Mouse (Mus musculus) brain, adult 10 weeks (tissue): ENCODE data around the gene Crlf1. TPM values are rescaled to one million over a fixed set of nuclear protein-coding genes. Genes with fewer than 3 reads are reported as not detected.

ENCODE experiments used
- polyA plus RNA-seq: library from polyadenylated mRNA; stranded (reverse); fragments of 350-450 nt; fragmentation: Illumina TruSeq; extraction: RNeasy Lipid Tissue Mini Kit (QIAGEN cat#74804); gene quantifications from one replicate; pipeline ENCODE4 v1.2.3, GENCODE M21; 2015; ENCODE audit warnings: low read depth, low replicate concordance

The Crlf1 gene
- polyA plus RNA-seq: 5.2 TPM

DNA sequence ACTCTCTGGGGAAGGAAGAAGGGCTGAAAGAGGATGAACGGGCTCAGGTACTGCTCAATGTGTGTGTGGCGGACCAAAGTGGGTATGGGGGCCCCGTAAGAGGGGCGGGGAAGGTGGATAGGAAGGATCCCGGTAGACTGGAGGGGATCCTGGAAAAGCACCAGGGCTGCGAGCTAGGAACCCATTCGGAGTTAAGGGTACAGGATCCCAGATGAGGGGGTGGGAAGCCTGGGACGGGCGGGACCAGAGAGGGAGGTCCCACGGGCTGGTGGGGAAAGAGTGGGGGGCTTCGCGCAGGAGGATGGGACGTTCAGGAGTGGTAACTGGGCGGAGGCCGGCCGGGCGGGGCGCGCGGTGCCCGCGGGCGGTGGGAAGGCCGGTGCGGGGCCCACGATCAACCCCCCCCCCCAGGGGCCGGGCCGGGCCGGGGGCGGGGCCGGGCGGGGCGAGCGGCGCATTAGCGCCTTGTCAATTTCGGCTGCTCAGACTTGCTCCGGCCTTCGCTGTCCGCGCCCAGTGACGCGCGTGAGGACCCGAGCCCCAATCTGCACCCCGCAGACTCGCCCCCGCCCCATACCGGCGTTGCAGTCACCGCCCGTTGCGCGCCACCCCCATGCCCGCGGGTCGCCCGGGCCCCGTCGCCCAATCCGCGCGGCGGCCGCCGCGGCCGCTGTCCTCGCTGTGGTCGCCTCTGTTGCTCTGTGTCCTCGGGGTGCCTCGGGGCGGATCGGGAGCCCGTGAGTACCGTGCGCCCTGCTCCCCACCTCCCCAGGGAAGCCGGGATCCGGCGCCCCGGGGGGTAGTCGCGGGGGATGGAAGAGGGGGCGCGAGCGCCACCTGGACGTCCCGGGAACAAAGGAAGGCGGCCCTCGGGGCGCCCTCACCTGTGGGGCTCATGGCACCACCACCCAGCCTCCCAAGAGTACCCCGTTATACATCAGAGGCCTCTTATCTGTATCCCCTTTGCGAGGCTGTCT lies at the start of gene Crlf1:
Crlf1 (plus strand) TSS at position 495 of the 977 bp plus-strand sequence.

DNA sequence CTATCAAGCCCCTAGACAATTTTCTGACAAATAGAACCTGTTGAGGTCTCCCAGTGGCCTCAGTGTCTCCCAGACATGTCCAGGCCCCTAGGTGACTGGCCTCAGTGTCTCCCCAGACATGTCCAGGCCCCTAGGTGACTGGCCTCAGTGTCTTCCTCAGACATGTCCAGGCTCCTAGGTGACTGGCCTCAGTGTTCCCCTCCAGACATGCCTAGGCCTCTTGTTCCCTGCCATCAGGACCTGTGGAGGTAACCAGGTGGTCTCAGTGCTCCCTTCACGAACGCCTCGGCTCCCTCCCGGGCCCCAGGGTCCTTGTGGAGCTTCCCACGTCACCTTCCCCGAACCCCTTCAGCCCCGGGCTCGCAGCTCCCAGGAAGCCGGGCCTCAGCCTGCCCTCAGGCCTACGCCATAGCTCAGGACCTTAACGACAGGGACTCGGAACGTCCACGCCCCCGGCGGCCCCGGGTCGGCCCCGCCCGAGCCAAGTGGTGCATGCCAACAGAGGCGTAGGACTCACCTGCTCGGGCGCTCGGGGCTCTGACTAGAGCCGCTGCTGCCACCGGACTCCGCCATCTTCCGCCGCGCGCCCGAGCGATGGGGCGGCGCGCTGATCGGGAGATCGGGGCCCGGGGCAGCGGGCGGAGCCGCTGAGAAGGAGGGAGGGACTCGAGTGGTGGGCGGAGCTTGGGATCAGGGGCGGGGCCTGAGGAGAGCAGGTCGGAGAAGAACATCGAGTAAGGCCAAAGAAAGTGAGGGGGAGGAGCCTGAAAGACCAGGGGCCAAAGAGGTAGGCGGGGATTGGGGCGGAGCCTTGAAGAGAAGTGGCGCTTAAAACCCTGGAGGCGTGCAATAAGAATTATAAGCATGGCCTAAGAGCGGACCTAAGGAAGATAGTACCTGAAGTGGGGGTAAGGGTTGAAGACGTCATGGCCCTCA lies 16.4 kb upstream of the Crlf1 start, which contains the start of gene Klhl26:
Klhl26 (minus strand) TSS at position 636 of the 936 bp plus-strand sequence.

DNA sequence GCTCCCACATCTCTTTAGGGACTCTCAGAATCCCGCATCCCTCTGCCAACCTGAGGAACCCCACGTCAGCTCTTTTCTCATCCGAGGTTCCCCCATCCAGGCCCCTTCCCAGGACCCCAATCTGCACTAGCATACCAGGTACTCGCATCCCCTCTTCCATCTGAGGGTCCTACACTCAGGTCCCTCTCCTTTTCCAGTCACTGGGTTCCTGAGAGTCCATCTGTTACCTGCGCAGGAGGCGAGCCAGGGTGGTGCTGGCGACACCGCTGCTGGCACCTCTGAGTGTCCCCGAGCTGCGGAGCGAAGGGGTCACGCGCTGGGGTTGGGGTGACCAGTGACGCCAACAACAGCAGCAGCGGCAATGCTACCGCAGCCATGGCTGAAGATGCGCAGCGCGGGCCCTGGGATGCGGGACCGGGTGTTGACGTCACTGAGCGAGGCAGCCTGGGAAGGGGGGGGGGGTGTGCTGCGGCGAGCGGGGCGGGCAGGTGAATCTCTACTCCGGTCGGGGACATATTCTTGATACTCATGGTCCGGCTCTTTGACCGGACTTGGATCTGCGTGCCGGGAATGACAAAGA lies 5.9 kb upstream of the Crlf1 start, which contains the start of gene Tmem59l:
Tmem59l (minus strand) TSS at position 418 of the 580 bp plus-strand sequence.

DNA sequence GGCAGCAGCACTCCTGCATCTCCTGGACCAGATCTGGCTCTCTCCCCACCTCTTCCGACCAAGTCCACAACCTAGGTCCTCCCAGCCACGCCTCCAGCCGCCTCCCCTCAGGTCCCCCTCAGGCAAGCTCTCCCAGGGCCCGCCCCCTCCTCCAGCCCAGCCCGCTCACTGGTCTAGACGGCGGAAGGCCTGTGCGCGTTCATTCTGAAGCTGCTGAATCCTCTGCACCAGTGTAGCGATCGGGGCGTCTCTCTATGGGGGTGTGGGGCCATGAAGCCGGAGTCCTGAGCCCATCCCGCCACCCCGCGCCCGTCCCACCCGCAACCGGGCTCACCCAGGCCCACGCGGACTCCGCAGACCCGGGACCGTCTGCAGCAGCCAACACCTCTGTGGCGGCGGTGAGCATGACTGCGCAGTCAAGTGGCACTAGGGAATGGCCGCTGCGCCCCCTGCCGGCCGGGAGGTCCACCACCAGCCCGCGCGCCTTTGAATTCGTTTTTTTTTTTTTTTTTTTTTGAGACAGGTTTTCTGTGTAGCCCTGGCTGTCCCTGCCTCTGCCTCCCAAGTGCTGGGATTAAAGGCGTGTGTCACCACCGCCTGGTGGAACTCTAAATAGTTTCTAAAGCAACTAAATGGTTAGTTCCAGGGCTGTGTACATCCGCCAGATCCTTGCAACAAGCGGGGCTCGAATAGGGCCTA lies 13.5 kb downstream of the Crlf1 start, which contains the start of gene Rex1bd:
Rex1bd (minus strand) TSS at position 425 of the 699 bp plus-strand sequence.

DNA sequence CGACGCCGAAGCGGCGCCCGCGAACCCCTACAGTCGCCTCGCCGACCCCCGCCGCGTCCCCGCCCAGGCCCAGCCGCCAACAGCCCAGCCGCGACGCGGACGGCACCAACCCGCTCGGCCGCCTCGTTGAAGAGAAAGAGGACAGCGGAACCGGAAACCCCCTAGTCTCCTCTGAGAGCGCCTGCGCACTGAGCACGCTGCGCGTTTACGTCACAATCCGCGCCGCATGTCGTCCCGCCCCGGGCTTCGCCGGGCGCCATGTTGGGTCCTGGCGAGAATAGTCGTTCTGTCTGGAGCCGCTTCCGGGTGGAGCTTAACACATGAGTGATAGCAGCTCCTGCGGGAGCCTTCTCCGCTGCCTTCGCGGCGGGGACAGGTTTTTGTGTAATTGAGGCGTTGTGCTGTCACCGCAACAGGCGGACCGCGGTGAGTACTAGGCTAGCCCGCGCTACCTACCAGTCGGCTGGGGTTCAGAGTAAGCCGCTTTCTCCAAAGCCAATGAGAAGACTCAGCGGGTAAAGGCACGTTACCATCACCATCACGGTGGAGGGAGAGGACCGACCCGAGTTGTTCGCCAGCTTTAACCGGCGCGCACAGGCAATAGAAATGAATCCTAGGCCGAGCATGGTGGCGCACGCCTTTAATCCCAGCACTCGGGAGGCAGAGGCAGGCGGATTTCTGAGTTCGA lies 17.4 kb downstream of the Crlf1 start, which contains the start of gene Uba52:
Uba52 (minus strand) TSS at position 574 of the 688 bp plus-strand sequence.

DNA sequence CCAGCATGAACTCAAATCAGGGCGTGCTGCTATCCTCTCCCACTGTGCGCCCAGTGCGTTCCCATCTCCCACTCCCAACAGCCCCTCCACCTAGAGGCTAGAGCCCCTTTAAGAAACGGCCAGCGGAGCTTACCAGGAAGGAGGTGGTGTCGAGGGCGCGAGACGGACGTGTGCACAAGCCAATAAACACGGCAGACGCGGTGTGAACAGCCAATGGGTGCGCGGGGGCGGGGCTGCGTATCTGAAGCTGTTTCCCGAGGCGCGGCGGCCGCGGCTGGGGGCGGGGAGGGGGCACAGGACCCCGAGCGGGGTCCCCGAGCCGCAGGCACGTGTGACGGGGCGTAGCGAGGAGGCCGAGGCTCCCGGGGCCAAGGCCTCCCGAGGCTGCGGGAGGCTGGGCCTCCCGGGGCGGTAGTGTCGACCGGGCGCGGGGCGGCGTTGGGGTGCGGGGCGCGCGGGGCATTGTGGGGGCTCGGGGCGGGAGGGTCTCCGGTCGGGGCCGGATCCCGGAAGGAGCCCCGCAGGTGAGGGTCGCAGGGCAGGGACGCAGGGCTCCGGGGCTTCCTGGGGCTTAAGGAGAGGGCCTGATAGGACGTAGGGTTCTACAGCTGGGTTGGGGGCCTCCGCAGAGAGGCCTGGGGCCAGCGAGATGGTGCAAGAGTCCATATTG lies 34.7 kb downstream of the Crlf1 start, which contains the start of the genes Fkbp8 and Kxd1:
Fkbp8 (plus strand) TSS at position 213 of the 670 bp plus-strand sequence.
Kxd1 (minus strand) TSS at position 445 of the 670 bp plus-strand sequence.

DNA sequence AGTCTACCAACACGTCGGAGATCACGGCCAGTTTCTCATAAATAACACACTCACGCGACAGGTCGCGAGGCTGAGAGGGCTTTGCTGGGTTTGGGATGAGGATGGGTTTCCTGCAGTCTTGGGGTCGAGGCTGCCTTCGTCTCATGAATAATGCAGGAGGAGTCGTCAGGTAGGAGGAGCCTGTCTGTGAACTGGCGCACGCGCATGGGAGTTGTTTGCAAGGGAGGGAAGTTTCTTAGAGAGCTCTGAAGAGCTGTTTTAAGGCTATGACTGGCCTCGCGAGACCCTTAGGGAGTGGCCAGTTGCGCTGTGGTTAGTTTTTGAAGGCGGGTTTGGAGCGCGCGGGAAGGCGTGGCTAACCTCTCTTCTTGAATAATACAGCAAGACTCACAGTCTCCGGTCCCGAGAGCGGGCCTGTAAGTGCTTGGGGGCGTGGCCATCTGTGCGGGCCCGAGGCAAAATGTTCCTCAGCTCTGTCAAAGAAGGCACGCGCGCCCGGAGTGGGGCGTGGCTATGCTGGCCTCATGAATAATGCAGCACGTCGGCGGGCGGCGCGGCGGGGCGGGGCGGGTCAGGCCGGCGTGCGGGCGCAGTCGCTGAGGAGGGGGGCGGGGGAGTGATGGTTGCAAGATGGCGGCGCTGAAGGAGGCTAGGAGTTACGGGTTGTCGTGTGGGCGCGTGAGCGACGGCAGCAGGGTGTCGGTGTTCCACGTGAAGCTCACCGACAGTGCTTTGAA lies 46.3 kb downstream of the Crlf1 start, which contains the start of gene Ell:
Ell (plus strand) TSS at position 381 of the 737 bp plus-strand sequence.

Other genes with a start within 250 kb of the Crlf1 start
- gene Homer3, start 210.3 kb upstream of the Crlf1 start, polyA plus RNA-seq: 20.1 TPM
- 44.8 TPM for gene Ddx49, start 190.7 kb upstream of the Crlf1 start, polyA plus RNA-seq
- 172 TPM for gene Cope, start 190.6 kb upstream of the Crlf1 start, polyA plus RNA-seq
- gene Cers1, start 177.4 kb upstream of the Crlf1 start, polyA plus RNA-seq: 65.7 TPM
- gene Gdf1, start 163.3 kb upstream of the Crlf1 start, polyA plus RNA-seq: 3.5 TPM
- gene Upf1, start 139.9 kb upstream of the Crlf1 start, polyA plus RNA-seq: 29.0 TPM
- gene Comp, start 119.6 kb upstream of the Crlf1 start, polyA plus RNA-seq: 0.18 TPM
- gene Crtc1, start 53.6 kb upstream of the Crlf1 start, polyA plus RNA-seq: 68.4 TPM
- gene Klhl26, start 16.2 kb upstream of the Crlf1 start, polyA plus RNA-seq: 33.9 TPM
- gene Tmem59l, start 5.8 kb upstream of the Crlf1 start, polyA plus RNA-seq: 410 TPM
- gene Rex1bd, start 13.6 kb downstream of the Crlf1 start, polyA plus RNA-seq: 129 TPM
- gene Uba52, start 17.6 kb downstream of the Crlf1 start, polyA plus RNA-seq: 1,689 TPM
- gene Fkbp8, start 34.6 kb downstream of the Crlf1 start, polyA plus RNA-seq: 487 TPM
- 57.3 TPM for gene Kxd1, start 34.8 kb downstream of the Crlf1 start, polyA plus RNA-seq
- gene Ell, start 46.3 kb downstream of the Crlf1 start, polyA plus RNA-seq: 12.0 TPM
- 38.2 TPM for gene Isyna1, start 101.2 kb downstream of the Crlf1 start, polyA plus RNA-seq
- 179 TPM for gene Ssbp4, start 115.7 kb downstream of the Crlf1 start, polyA plus RNA-seq
- 0.85 TPM for gene Lrrc25, start 123.0 kb downstream of the Crlf1 start, polyA plus RNA-seq
- gene Gdf15, start 139.3 kb downstream of the Crlf1 start, polyA plus RNA-seq: not detected
- gene Pgpep1, start 167.2 kb downstream of the Crlf1 start, polyA plus RNA-seq: 14.7 TPM
- 72.2 TPM for gene Lsm4, start 180.1 kb downstream of the Crlf1 start, polyA plus RNA-seq
- 82.5 TPM for gene Jund, start 205.8 kb downstream of the Crlf1 start, polyA plus RNA-seq
- 0.09 TPM for gene Iqcn, start 210.3 kb downstream of the Crlf1 start, polyA plus RNA-seq
- gene Gm3336, start 225.4 kb downstream of the Crlf1 start, polyA plus RNA-seq: not detected
- 2.8 TPM for gene Pde4c, start 230.6 kb downstream of the Crlf1 start, polyA plus RNA-seq